Mouse (Mus musculus): ENCODE results near the gene Dmrtc2.
"Not testable (repeated sequence)": the region's sequence is repeated elsewhere in the genome, so short reads cannot be mapped to it uniquely, and the experiment has no call there.

The Dmrtc2 gene

DNA sequence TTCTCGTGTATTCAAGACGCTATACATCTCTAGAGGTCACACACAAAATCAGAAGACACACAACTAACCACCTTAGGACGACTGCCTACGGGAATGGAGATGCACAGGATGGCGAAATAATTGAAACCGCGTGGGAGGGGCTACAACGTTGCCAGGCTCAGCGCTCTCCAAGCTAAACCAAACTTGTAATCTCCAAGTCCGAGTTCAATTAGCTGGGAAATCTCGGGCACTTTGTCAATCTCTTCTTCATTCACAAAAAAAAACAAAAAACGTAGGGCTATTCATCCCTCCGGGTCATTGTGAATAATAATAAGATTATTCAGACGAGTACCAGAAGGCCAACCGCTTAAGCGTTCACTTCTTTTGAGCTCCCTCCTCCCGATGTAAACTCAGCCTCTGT lies 777 bp upstream of the Dmrtc2 start:
- DNase-seq (ENCODE audit: low read depth, low spot score): no peak

- no peak for DNase-seq (ENCODE audit: low read depth, low spot score)
These were observed 7.7 kb downstream of the Dmrtc2 start for GRCm38 (mm10) chr7:24877588-24877987.

GRCm38 (mm10) chr7:24879620-24880019 lies 9.8 kb downstream of the Dmrtc2 start:
- DNase-seq (ENCODE audit: low read depth, low spot score): peak; percentile 99

DNA sequence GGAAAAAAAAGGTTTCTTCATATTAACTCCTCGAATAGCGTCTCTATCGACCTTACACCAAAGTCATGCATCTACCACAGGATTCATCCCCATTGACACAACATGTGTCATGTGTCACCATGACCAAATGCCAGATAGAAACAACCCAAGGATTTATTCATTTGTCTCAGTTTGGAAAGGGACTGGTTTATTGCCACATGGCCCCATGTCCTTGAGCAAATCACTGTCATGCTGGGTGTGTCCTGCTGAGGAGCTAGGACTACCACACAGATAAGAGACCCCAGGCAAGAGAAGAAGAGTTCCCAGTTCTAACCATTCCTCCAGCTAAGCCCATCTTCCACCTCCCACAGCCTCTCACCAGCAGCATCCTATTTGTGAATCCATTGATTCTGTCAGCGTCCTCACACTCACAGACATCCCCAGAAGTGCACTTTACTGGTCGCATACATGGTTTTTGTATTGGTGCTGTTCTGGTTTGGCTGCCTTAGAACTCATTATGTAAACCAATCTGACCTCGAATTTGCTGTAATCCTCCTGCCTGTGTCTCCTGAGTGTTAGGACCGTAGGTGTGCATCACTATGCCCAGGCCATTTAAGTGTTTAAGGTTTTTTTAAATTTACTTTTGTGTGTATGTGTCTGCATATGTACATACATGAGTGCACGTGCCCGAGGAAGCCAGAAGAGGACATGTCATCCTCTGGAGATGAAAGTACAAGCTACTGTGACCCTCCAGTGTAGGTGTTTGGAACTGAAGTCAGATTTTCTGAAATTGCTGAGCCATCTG lies 12.8 kb downstream of the Dmrtc2 start:
- no peak for DNase-seq (ENCODE audit: low read depth, low spot score)

GRCm38 (mm10) chr7:24883896-24884692 lies 14.2 kb downstream of the Dmrtc2 start, which contains the start of gene Rps19:
Gene Rps19 (plus strand): TSS chr7:24884371.
- peak; percentile 100 for DNase-seq (ENCODE audit: low read depth, low spot score)

DNA sequence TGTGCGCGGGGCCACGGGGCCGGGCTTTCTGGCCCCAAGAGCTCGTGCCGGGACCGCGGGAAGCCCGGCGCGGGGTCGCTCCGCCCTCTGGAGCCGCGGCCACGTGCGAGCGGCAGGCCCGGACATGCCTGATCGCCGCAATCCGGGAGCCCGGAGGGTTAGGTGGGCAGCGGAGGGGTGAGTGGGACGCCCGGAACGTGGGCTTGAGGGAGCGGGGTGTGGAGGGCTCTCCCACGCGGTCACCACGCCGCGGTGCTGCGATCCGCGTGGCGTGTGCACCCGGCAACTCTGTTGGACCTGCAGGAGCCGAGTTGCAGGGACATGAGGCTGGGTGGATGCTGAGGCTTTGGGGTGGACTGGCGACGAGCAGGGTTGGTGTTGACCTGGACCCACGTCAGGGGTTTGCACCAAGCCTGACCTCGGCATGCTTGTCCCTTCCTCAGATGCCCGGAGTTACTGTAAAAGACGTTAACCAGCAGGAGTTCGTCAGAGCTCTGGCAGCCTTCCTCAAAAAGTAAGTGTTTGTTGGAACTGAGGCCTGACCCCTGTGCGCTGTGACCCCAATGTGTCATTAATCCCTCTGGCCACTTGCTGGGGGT lies 14.9 kb downstream of the Dmrtc2 start:
- DNase-seq (ENCODE audit: low read depth, low spot score): no peak

- DNase-seq (ENCODE audit: low read depth, low spot score): peak; percentile 6
These were observed 15.8 kb downstream of the Dmrtc2 start for GRCm38 (mm10) chr7:24885468-24886307.

GRCm38 (mm10) chr7:24886308-24886633 lies 16.4 kb downstream of the Dmrtc2 start:
- DNase-seq (ENCODE audit: low read depth, low spot score): peak; percentile 16

DNA sequence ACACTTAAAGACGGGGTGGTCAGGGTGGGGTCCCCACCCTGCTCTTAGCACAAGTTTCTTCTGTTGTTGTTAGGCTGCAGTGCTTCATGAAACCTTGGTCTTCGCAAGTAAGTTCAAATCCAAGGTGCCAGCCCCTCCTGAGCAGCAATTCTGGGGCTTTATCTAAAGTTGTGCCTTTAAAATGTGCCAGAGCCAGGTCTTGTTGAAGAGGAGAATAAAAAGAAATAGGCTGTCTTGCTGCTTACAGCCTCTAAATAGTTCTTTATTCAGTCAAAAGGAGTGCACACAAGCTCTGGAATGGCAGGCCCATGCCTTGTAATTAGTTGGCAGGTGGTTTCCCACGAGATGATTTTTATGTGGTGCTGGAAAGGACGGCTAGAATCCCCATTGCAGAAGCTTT lies 17.2 kb downstream of the Dmrtc2 start:
- DNase-seq (ENCODE audit: low read depth, low spot score): no peak

DNA sequence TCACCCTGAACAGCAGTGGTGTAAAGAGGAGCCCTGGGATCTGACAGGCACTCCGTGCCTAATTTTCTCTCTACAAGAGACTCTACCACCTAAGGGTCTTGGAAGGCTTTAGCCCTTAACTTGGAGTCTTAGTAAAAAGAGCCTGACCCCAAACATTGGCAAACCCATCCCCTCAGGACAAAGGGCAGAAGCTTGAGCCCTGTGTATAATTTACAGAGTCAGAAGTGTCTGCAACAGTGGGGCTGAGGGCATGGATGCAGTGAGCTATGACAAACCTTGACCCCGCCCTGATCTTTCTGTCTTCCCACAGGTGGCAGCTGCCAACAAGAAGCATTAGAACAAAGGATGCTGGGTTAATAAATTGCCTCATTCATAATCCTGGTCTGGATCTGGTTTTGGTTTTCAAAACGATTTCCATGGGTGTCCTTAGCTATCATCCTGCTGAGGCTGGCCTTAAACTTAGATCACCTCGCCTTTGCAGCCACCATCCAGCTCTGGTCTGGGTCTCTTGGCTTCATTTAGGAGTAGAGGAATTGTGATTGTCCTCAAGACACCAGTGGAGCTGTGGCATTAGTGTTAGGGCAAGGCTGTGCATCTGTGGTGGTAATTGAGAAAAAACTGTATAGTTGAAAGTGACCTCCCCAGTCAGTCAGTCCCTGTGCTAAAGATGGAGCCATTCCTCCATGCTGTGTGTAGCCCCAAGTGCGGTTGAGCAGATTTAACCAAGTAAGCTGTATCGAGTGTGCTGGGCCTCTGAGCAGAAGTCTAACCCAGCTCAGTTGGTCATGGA lies 19.8 kb downstream of the Dmrtc2 start:
- no peak for DNase-seq (ENCODE audit: low read depth, low spot score)

- DNase-seq (ENCODE audit: low read depth, low spot score): peak; percentile 95
These were observed 20.7 kb downstream of the Dmrtc2 start for GRCm38 (mm10) chr7:24890281-24891216.

- peak; percentile 53 for DNase-seq (ENCODE audit: low read depth, low spot score)
These were observed 21.6 kb downstream of the Dmrtc2 start for GRCm38 (mm10) chr7:24891241-24892124.

- peak; percentile 54 for DNase-seq (ENCODE audit: low read depth, low spot score)
These were observed 22.3 kb downstream of the Dmrtc2 start for GRCm38 (mm10) chr7:24892125-24892583.

GRCm38 (mm10) chr7:24895749-24896148 lies 25.9 kb downstream of the Dmrtc2 start:
- DNase-seq (ENCODE audit: low read depth, low spot score): not testable (repeated sequence)

- DNase-seq (ENCODE audit: low read depth, low spot score): no peak
These were observed 26.4 kb downstream of the Dmrtc2 start for GRCm38 (mm10) chr7:24896269-24896668.

DNA sequence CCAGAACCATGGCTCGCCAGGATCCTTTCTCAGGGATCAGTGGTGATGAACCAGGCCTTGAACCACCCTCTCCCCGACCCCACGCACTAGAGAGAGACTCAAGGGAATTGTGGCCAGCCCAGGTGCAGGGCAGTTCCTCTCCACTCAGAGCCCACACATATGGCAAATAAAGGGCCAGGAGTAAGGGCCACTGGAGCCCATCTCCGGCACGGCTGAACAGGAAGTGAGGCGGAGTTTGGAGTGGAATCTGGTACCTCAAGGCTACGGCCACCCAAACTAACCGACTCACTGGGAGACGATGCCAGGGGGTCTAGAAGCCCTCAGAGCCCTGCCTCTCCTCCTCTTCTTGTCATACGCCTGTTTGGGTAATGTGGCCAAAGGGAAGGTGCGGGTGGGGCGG lies 27.4 kb downstream of the Dmrtc2 start, which contains the start of gene Cd79a:
Gene Cd79a (plus strand): TSS at position 158 of the 400 bp plus-strand sequence.
- DNase-seq (ENCODE audit: low read depth, low spot score): peak; percentile 7

- no peak for DNase-seq (ENCODE audit: low read depth, low spot score)
These were observed 28.1 kb downstream of the Dmrtc2 start for GRCm38 (mm10) chr7:24897959-24898358.

- no peak for DNase-seq (ENCODE audit: low read depth, low spot score)
These were observed 31.3 kb downstream of the Dmrtc2 start for GRCm38 (mm10) chr7:24901114-24901513.
